Mouse (Mus musculus): ENCODE measurements at regions not wholly inside any gene's neighbourhood (a gene's known extent, or its start where the extent isn't known, plus 50 kb on each side); places are given as distances from the start of the nearest gene placed in this dataset.
"Not testable (repeated sequence)": the region's sequence is repeated elsewhere in the genome, so short reads cannot be mapped to it uniquely, and the experiment has no call there.

DNA sequence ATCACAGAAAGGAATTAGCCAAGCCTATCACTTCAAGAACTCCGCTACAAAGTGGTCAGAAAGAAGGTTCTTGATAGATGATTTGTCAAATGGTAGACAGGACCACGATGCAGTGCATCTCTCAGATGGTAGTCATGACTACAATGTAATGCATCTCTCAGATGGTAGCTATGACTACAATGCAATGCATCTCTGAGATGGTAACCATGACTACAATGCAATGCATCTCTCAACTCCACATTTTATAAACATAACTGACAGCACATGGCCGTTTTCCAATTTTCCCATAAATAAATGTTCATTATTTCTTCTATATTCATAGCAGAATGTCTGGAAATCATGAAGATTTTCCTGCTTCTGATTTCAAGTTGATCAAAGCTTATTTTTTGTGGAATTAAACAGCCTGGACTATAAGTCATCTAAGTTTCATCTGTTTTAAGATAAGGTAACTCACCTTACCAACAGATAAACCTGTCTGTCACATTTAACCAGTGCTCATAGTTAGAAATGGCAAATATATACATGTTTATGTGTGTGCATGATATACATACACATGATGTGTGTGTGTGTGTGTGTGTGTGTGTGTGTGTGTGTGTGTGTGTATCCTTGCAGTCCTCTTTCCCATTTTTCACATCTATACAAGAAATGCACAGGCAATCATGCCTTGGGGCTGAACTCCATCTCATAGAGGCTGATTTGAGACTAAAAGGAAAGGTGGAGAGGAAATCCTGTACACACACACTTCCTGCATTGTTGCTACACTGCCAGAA, 122.4 kb downstream of the Phf3 start:
- no peak for DNase-seq

DNA sequence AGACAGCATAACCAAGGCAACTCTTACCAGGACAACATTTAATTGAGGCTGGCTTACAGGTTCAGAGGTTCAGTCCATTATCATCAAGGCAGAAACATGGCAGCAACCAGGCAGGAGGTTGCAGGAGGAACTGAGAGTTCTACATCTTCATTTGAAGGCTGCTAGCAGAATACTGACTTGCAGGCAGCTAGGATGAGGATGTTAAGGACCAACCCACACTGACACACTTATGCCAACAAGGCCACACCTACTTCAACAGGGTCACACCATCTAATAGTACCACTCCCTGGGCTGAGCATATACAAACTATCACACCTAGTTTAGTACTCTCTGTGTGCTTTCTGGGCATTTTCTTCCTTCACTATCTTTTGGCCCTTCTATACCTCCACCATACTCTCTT, 131.8 kb downstream of the Phf3 start:
- no peak for DNase-seq

DNA sequence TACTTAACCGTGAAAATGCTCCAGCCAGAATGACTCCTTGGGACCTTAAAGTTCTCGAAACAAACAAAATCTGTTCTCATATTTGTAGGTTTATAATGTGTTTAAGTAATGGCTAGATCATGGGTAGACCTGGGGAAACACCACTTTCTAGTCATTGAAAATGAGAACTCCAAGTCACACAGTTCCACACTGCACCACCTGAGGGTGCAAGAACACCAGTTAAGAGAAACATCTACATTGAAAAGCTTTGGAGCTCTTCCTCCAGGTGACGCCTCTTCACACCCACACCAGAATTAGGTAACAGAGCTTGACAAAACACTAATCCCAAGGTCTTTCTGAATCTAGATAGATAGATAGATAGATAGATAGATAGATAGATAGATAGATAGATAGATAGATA, 132.9 kb downstream of the Phf3 start:
- DNase-seq = no peak

DNA sequence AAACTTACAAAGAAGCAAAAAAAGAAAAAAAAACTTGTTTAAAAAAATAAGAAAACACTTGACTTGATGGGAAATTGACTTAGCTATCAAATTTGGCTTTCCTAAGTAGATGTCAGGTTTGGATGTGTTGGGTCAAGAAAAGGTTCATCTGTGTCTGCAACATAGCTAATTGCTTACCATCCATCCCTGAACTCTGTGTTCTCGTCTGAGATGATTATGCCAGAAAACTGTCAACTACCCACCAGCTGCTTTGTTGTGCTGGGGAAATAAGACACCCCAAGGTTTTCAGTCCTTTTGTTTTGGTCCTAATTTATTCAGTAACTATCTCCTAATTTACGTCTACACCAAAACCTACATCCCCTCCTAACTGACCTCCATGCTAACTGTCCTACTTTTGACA, 152.2 kb downstream of the Phf3 start:
- no peak for DNase-seq

DNA sequence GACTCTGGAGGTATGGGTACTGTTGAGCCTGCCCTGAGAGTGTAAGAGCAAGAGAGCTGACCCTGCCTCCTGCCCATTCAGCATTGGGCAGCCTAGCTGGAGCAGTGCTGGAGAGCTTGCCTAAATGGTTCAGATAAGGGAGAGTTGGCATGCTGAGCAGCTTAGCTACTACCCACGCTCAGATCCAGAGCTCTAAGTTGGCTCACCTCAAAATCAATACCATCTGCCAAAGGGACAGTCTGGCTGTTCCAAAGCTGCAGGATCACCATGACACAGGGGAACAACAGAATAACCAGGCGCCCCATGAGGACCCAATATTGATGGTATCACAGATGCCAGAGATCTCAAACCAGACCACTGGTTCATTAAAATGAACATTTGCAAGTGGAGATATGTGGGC, 152.9 kb downstream of the Phf3 start:
- DNase-seq = no peak

DNA sequence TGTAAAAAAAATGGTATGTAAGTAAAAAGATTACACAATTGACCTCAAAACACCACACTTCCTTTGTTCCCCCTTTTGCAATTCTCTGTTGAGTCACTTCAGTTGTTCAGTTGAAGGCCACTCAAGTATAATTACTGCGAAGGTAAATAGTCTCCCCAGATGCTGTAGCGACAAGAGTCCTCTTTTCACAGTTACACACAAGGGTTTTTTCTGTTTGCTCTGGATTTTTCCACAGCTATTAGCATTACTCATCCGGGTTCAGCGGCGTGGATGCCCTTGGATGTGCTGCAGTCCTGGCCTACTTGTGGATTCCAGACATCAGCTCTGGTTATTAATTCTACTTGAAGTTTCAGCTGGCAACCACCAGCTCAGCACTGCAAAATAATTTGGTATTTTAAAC, 155.1 kb downstream of the Phf3 start:
- peak; percentile 61 to 68 for DNase-seq

DNA sequence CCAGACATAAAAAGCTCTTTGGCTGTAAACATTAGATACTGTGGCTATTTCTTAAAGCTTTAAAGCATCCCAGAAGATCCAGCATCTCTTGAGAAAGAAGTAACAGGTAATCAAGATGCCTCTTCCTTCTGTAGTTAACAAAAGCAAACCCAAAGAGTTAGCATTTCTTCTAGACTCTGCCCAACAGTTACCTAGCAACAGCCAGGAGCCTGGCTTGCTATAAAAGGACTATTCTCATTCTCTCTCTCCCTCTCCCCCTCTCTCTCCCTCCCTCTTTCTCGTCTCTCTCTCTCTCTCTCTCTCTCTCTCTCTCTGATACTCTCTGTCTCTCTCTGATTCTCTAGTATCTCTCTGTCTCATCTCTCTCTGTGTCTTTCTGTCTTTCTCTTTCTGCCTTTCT, 157.4 kb downstream of the Phf3 start:
- DNase-seq = no peak

DNA sequence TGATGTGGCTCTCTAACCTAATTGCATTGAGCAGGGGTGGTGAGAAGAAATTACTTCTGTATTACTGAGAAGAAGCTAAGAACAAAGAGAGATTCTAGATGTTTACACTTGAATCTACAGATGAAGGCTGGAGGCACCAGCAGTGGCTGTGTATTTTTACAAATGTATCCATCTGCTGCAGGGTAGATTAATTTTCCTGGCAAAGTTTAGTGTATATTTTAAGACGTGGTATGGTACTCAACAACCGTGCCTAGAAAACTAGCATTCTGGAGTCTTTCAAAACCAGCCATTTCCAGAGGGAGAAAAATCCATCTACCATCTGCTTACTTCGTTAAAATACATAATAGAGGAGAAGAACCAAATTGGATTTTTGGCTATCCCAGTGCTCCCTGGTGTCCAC, 172.6 kb downstream of the Phf3 start:
- no peak for DNase-seq

DNA sequence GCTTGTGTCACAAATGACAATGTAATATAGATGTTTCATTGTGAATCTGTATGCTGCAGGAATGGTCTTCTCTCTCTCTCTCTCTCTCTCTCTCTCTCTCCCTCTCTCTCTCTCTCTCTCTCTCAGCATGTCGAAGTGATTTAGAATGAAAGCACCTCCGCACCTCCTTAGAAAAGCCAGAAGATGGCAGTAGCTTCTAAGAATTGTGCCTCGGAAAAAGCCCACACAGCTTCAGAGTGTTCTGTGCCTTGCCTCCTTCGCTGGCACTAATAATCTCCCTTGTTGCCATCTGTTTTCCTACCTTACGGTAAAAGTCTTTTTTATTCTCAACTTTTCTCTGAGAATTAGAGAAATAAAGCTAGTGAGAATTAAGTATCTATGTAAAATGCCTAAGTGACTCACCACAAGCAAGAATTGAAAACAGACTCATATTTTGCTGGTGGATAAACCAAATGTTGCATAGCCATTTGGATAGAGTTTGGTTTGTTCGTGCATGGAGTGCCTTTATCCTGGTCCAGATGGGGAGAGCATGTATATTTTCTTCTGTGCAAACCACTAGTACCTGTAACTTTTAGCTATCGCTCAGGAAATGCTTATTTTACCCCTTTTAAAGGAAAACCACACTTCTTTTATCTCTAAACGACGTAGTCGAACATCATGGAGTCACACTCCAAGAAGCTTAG, 173.2 kb downstream of the Phf3 start:
- DNase-seq = peak in 1 of 2 experiments; percentile 21

DNA sequence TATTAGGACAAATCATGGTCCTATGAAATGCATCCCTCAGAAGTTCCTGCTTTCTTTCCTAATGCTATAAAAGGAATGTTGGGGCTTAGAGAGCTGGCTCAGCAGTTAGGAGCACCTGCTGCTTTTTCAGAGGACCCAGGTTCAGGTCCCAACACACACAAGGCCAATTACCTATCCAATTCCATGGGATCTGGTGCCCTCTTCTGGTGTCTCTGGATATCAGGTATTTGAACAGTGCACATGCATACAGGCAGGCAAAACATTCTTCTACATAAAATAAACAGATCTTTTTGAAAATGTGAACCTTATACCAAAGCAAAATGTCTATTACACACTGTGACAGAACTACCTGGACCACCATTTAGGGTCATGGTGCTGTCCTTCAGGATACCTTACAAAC, 177.4 kb downstream of the Phf3 start:
- no peak for DNase-seq

DNA sequence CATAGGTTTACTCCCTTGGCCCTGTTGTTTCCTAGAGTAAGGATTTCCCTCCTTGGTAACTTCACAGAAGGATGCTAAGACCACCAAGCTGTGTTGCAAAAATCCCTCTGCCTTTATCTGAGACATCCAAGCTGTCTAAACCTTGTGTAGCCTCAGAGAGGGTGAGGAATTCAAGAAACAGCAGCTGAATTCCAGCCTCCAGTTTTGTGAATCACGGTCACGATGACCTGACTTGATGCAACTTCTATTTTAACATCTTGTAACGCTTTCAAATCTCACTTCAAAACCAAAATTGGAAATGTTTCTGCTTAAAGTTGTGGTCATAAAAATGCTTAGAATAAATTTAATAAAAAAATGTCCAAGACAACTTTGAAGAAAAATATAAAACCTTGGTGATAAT, 188.4 kb downstream of the Phf3 start:
- no peak for DNase-seq

DNA sequence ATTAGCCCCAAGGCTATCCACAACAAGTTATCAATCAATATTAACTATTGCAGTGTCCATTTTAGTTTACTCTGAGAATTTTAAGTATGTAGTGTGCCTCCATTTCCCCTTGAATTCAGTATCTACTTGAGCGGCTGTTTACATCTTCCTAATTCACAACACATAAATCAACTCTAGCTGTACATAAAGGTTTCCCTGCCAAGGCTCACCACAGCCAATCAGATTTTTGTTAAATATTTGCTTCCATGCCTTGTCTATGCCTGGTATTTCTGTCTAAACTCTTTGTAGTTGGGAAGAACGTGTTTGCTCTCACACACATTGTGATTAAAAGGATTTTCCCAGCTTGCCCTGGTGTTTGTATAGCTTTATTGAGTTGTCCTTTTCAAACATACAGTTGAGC, 189.8 kb downstream of the Phf3 start:
- DNase-seq = no peak

DNA sequence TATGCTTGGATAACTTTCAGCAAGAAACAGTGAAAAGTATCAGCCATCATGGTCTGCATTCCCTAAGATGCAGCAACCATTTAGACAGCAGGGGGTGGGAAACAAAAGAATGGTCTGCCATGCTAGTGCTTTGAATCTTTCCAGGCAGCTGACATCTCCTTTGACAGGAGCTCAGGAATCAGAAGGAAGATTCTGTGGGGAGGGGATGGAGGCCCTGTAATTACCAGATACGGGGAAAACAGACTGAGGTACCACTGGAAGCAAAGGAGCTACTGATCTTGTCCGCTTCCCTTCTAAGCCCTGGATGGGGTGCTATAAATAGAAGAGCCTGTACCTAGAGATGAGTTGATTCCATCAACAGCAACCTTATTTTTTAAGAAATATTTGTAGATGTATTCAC, 233.9 kb downstream of the Phf3 start:
- DNase-seq = no peak

DNA sequence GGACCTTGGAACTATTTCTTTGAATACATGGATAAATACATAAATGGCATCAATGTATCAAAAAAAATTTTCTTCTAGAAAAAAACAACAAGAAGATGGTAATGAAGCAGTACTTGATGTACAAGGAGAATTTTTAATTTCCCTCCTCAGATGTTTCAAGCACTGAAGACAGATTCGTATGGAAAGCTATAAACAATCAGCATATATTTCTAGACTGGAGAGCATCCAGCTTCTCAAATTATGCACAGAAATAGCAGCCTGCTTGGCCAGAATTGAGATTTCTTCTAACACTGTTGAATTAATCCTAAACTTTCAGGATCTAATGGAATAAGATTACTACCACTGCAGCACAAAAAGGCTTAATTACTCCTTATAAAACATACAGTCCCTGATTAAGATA, 241.0 kb downstream of the Phf3 start:
- no peak for DNase-seq

DNA sequence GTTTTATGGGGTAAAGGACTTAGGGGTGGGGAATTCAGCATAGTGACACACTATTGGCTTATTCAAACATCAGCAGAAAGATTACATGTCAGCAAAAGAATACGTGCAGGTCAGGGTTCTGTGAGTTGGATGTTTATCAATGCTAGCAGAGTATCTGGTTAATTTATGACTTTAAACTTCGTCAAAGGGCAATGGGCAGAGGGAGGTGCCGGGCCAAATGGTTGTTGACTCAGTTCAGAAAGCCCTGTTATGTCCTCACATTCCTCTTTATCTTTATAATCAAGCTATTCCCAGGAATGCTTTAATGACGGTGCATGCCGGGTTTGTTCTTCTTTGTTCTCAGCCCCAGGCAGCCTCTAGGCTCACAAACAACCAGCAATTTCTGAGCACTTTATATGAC, 245.9 kb downstream of the Phf3 start:
- not testable (repeated sequence) for DNase-seq

DNA sequence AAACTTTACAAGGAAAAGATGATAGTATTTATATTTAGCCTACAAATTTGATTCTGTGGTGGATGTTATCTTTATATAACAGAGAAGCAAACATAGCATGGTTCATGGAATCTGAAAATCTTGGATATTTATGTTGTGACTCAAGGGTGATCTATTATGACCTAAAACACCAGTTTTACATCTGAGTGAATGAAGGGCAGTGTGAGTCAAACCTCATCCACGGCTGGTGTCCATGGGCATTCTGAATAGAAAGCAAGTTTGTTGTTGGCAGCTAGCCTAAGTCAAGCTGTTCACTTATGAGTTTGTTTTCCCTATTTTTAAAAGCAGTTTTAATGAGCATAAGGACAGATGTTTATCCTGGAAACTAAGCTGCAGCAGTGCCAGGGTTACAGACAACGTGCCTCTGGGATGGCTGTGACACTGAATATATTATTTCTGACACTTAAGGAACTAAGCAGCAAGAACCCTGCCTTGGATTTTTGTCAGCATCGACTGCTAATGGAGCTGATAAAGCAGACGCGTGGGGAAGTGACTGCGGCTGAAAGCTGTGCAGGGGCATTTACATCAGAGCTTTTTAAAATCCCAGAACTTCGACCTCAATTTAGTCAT, 278.5 kb downstream of the Phf3 start:
- peak in 1 of 2 experiments; percentile 2 for DNase-seq

DNA sequence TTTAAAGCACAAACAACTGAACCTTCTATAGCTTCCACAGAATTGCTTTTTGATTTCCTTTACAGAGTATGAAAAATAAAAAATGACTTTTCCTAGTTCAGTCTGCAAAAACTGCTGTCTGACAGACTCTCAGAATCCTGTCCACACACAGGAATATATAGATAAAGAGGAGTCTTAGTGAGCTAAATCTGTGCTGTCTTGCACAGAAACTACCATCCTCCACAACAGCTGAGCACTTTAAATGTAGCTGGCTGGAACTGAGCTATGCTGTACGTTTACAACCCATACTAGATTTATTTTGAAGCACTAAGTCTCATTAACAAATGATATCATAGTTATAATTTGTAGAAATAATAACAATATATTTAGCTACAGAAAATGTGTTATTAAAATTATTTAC, 279.7 kb downstream of the Phf3 start:
- no peak for DNase-seq

DNA sequence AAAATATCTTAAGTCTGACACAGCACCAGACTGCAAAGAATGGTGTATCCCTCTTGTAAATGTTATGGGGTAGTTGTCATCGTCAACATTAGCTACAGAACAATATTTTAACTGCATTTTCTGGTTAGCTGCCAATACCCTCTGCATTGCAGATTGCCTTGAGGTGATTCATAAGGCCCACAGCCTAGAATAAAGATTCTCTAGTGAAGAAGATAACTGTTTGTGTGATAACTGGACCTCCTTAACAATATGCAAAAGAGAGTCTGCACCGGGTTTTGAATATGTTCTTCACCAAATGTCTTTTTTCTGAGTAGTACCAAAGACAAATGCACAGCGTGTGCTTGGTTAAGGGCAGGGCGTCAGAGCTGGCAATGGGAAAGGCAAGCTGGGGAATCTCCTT, 283.0 kb downstream of the Phf3 start:
- DNase-seq = no peak

DNA sequence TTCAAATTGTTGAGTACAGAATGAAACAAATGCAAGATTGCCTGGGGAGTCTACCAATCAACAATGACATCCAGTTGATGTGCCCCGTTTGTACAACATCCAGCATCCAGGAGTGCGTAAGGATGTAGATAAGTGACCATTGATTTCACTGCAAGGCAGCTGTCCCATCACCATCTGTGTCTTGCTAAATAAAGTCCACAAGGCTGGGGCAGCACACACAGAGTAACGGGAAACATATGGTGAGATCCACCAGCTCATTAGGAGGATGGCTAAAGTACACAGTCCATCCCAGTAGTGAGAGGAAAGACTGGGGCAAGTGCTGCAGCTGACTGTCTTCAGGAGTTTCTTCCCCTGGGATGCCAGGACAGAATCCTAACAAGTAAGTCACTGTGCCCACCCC, 284.8 kb downstream of the Phf3 start:
- DNase-seq = no peak

DNA sequence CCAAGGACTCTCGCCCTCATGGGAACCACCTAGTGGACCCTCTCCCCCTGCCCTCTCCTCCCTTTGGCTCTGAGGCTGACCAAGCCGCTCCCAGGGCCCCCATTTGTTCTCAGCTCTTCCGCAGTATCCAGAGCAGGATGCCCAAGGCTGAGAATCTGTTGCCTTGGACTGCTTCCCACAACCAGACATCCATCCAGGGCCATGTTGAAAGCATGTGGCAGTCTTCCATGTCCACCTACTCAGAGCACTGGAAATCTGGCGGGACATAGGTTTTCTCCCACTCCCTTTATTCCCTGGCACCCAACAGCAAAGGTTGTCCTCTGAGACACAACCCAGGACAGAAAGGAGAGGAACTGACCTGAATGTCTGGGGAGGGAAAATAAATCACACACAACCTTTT, 285.4 kb downstream of the Phf3 start:
- DNase-seq = peak in 1 of 2 experiments; percentile 9

DNA sequence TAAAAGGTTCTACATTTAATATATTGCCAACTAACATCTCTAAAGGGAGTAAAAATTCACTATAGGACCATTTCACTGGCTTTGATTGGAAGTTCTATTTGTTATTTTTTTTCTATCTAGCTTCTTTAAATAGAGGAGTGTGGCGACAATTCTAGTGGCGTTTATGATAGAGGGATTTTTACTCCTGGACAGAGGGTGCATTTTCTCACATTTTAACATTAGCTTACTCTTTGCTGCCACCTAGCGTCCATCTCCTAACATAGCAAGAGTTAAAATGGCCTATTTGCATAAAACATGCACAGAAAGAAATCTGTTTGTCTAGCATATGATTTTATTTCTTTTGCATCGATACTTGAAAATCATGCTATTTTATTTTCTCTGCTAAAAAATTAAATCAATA, 288.9 kb downstream of the Phf3 start:
- DNase-seq = peak in 1 of 2 experiments; percentile 40

DNA sequence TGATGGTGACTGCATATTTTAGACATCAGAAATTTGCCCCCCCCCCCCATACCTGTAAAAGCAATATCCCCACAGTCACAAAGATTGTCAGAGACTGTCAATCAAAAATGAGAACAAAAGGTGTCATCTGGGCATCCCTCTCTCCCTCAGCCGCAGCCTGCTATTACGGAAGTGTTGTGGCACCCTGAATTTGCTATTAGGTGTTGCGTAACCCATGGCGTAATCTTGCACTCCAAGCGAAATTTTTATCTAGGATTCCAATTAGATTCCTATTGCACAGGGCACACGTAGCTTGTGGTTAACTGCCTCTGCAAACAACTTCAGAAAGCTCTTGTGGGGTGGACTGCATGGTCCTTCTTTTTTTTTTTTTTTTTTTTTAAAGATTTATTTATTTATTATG, 289.9 kb downstream of the Phf3 start:
- DNase-seq = no peak

DNA sequence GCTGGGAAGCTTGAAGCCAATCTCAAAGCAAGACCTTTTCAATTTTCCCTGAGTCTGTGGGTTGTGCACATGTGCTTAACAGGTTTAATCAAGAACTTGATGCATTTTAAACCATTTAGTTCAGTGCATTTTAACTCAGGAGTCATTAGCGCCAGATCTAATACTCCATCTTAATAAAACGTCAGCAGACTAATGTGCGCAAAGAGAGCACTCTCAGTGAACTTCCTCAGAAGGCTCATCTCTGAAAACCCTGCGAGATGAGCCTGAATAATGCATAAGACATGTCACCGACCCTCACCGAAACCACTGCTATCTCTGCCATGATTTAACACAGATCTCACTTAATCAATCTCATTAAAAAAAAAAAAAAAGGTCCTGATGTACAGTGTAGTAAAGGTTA, 309.0 kb downstream of the Phf3 start:
- no peak for DNase-seq

DNA sequence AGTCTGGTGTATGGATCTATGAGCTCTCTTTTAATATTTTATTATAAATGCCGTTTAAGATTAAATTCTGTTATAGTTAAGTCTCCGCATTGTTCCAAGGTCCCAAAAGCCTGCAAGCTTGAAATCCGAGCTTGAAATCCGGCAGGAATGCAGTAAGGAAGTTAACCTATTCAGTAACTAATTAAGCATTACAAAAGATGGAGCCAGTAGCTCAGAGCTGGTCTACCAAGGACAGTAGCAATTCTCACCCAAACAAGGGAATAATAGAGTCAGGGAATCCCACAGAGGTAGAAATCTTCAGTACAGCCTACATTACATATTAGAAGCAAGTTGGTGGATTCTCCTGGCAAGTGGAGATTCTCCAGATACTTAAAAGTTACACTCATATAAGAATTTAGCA, 325.0 kb downstream of the Phf3 start:
- DNase-seq = not testable (repeated sequence)

All from adrenal gland, postnatal 36 days (tissue).